Mouse (Mus musculus) cerebellum, postnatal 10 days (tissue): Measurements from ENCODE around the gene 4930480E11Rik.
"Not testable (repeated sequence)": the region's sequence is repeated elsewhere in the genome, so short reads cannot be mapped to it uniquely, and the experiment has no call there.

Source experiments
- DNase-seq, 2 experiments: peaks; one replicate each; pipeline ENCODE4 v3.0.0; 2021; ENCODE audit warnings: mixed read lengths in 2 of 2

The 4930480E11Rik gene

GRCm38 (mm10) chrX:78369343-78369742 lies at the start of gene 4930480E11Rik:
4930480E11Rik (plus strand) TSS chrX:78369643.
- DNase-seq, result no peak

DNA sequence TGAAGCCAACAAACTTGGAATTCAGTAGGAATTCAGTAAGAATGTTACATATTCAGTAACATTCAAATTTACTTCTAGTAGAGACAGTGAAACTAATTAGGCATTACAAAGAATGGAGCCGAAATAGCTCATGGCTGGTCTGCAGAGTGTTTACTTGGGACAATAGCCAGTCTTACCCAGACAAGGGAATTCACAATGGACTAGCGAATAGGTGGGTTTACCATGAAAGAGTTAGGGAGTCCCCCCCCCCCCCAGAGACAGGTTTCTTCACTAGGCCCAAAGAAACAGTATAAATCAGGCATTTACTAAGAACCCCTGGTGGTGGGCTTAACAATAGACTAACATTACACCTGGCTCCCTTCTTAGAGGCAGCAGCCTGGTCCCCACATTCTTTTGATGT lies 33.9 kb downstream of the 4930480E11Rik start:
- not testable (repeated sequence) for DNase-seq
